Comparison of ENCODE assay signal across 25 mouse cellular contexts in genomic region chr9:10522604-10523003, GRCm38 (mm10).
"Had no signal": no experiment of that assay in that cellular context is flagged by ENCODE, and none has a peak within 500 bp of the region (broad histone marks: within the 10 kb centered on the region; RNA-seq: fewer than 3 reads in every experiment).

No protein-coding gene starts in this region.

- H3K4me1 ChIP-seq: embryonic facial prominence, embryonic 10.5 days; embryonic facial prominence, embryonic 12.5 days; embryonic facial prominence, embryonic 13.5 days; embryonic facial prominence, embryonic 15.5 days had no signal

- H3K4me3 ChIP-seq: embryonic facial prominence, embryonic 10.5 days; embryonic facial prominence, embryonic 12.5 days; embryonic facial prominence, embryonic 13.5 days; embryonic facial prominence, embryonic 15.5 days; erythroblast, embryonic 14.5 days; forebrain, embryonic 10.5 days; forebrain, embryonic 12.5 days; forebrain, embryonic 13.5 days; forebrain, embryonic 15.5 days; gastrocnemius, adult 2 months; heart, adult 2 months had no signal

- H3K27ac ChIP-seq: embryonic facial prominence, embryonic 10.5 days; embryonic facial prominence, embryonic 12.5 days; embryonic facial prominence, embryonic 13.5 days; embryonic facial prominence, embryonic 15.5 days; forebrain, embryonic 10.5 days; forebrain, embryonic 12.5 days; forebrain, embryonic 13.5 days; forebrain, embryonic 15.5 days; gastrocnemius, adult 2 months; heart, adult 2 months had no signal

- H3K27me3 ChIP-seq: embryonic facial prominence, embryonic 12.5 days; embryonic facial prominence, embryonic 13.5 days; embryonic facial prominence, embryonic 15.5 days; forebrain, embryonic 12.5 days; forebrain, embryonic 13.5 days; forebrain, embryonic 15.5 days had no signal

- H3K9ac ChIP-seq: embryonic facial prominence, embryonic 12.5 days; embryonic facial prominence, embryonic 13.5 days; embryonic facial prominence, embryonic 15.5 days; forebrain, embryonic 12.5 days; forebrain, embryonic 13.5 days; forebrain, embryonic 15.5 days; forebrain, postnatal 0 days had no signal

- H3K36me3 ChIP-seq: embryonic facial prominence, embryonic 10.5 days; embryonic facial prominence, embryonic 12.5 days; embryonic facial prominence, embryonic 13.5 days; embryonic facial prominence, embryonic 15.5 days; forebrain, embryonic 10.5 days; forebrain, embryonic 12.5 days; forebrain, embryonic 15.5 days had no signal

- H3K9me3 ChIP-seq: embryonic facial prominence, embryonic 10.5 days; embryonic facial prominence, embryonic 12.5 days; embryonic facial prominence, embryonic 13.5 days; embryonic facial prominence, embryonic 15.5 days; forebrain, embryonic 10.5 days; forebrain, embryonic 12.5 days; forebrain, embryonic 13.5 days; forebrain, embryonic 15.5 days had no signal

- DNase-seq: cerebellum, adult 9-10 months; cerebellum, adult 9-11 months; cerebellum, postnatal 10 days; cerebellum, postnatal 14 days; cerebellum, postnatal 25 days; cerebellum, postnatal 36 days; embryo, embryonic 11 days; forebrain, postnatal 0 days; gastrocnemius, adult 2 months; gastrocnemius, postnatal 10 days; gastrocnemius, postnatal 14 days; gastrocnemius, postnatal 25 days; gastrocnemius, postnatal 36 days; heart, adult 11 months; heart, adult 18-20 months; heart, adult 2 months had no signal
